Mouse (Mus musculus) embryo, embryonic 11.5 days (tissue): ENCODE measurements around the gene Gm281.
"Not testable (repeated sequence)": the region's sequence is repeated elsewhere in the genome, so short reads cannot be mapped to it uniquely, and the experiment has no call there.

ENCODE experiments used
- DNase-seq: peaks from one replicate; pipeline ENCODE4 v3.0.0-alpha.2; 2012; ENCODE audit warnings: low read depth, low spot score

The Gm281 gene

DNA sequence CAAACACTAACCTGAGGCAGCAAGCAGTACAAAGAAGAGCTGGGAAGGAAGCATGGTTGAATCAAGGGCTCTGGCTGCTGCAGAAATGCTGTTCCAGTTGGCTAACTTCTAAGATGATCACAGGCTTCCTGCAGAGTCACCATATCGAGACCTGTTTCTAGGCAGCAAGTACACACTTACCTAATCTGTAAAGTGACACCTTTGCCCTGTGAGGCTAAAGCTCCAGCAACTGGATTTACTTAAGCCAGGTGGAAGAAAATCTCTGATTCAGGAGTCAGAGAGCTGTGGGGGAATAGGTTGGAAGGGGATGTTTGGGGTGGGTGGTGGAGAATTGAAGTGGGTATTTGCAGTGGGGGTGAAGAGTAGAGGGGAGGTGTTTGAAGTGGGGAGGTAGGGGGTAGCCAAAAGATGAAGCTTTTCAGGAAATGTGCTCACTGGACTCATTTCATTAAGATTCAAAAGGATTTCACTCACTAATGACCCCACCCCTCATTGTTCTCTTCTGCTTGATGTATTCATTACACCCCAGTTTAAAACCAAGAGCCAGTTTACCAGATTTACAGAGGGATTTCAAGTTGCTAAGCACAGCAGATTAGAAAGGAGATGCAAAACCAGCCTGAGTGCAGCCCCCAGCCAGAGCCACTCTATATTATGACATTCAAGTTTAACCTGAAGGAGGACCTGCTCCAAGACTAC lies at the start of gene Gm281:
TSS of gene Gm281 (minus strand) at position 92 of the 696 bp plus-strand sequence.
- DNase-seq: no peak

DNA sequence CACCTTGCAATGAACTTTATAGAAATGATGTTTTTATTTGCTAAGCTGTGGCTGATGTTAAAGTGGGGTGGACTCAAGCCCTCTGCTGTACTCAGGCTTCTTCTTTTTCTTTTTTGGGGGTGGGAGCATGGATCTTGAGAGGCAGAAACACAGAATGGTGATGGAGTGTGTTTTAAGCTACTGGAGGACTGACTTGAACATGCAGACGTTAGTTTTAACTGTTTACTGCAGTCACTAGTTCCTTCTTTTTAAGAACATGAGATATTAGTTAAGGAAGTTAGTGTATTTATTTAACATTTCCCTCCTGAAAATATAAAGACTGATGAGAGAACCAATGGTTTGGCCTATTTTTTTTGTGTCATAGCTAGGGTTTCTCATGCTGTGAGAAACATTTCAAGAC lies 49.2 kb upstream of the Gm281 start:
- DNase-seq: no peak

DNA sequence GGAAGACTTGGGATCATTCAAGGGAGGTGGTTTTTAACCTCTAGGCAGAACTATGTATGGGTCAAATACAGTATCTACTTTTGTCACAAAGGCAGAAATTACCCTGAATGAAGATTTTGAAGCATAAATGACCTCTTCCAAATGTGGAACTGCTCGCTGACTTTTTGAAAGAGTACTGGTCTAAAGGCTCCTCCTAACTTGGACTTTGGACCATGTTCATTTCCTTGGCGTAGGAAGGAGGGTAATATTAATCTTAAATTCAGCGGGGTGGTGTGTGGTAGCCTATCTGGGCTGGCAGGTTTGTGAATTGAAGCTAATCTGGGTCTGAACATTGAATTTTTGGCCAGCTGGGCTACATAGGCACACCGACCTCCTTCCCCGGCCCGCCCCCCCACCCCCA lies 48.2 kb upstream of the Gm281 start:
- DNase-seq: no peak

DNA sequence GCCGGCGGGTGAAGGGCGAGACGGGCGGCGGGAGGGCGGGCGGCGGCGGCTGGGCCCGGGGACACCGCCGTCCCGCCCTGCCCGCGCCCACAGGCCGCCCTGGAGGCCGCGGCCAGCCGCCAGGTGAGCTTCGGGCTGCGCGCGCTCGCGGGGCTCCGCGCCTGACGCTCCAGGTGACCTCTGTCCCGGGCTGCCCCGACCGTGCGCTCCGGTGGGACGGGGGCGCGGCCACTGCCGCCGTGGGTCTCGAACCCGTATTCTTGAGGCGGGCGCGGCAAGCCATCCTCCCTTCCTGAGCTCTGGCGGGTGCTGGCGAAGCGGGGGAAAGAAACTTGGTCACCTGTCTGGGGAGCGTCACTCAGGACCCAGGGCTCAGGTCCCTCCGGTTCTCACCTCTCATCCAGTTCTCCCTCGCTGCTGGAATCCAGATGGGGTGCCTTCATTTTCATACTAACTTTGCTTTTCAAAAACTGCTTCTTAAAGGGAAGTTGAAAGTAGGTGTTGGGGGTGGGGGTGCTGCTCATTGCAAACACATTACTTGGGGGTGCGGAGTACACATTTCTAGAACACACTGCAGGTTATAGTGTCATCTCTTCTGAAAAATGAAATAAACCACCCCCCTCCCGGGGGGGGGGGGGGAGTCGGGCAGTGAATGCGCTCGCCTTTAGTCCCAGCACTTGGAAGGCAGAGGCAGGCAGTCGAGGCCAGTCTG lies 47.3 kb upstream of the Gm281 start, which contains the start of the genes Atxn7 and Thoc7:
TSS of gene Atxn7 (plus strand) at position 40 of the 712 bp plus-strand sequence.
TSS of gene Thoc7 (minus strand) at position 452 of the 712 bp plus-strand sequence.
- DNase-seq: peak; percentile 7

DNA sequence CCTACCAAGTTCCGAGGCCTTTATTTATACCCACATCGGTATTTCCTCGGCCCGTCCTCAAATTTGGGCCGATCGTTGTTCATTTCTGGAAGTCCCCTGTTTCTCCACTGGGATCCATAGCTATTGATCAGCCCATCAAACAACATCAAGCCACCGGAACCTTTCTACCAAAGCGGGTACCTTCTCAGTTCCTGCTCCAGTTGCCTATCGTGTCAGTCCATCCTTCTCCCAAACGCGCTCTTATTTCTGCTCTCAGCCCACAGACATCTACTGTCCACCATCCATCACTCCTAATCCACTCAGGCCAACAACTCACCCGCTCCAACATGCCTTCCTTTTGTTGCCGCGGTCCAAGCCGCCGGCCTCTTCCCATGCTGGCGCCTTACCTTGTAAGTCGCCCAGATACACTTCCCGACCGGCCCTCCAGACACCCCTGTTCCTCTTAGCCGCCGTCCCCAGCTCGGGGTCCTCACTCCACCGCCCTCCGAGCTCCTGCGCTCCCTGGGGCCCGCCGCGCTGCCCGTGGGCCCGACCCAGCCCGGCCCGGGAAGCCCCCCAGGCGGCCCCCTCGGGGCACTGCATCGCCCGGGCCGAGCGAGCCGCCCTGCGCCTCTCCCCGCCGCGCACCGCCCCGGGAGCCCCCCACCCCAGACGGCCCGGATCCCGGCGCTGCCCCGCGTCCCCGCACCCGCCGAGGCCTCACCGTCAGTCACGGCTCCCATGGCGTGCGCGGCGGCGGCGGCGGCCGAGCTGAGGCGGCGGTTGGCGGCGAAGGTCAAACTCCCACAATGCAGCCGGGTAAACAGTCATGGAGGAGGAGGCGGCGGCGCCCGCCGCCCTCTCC lies 46.4 kb upstream of the Gm281 start:
- DNase-seq: peak; percentile 37

DNA sequence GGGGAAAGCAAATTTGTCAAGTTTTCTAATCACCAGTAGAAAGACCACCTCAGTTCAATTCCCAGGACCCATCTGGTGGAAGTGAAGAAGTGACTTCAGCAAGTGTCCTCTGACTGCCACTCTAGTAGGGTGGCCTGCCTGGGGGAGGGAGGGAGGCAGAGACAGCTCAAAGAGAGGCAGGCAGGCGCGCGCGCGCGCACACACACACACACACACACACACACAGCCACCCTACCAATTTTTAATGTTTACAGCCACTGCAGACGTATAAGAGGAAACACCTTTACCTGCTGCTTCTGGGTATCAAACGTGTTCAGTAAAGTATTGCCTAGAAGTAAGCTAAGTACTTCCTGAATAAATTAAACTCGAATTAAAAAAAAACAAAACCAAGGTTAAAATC lies 45.8 kb upstream of the Gm281 start:
- peak; percentile 5 for DNase-seq

DNA sequence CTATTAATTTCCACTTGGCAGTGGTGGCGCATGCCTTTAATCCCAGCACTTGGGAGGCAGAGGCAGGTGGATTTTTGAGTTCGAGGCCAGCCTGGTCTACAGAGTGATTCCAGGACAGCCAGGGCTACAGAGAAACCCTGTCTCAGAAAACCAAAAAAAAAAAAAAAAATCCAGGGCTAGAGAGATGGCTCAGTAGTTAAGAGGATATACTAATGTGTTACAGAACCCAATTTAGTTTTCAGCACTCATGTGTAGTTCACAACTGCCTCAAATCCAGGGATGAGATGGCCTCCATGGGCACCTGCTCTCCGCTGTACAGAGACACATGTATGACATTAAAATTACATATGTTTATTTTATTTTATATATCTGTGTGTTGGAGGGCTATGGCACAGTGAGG lies 37.9 kb upstream of the Gm281 start:
- DNase-seq: not testable (repeated sequence)

DNA sequence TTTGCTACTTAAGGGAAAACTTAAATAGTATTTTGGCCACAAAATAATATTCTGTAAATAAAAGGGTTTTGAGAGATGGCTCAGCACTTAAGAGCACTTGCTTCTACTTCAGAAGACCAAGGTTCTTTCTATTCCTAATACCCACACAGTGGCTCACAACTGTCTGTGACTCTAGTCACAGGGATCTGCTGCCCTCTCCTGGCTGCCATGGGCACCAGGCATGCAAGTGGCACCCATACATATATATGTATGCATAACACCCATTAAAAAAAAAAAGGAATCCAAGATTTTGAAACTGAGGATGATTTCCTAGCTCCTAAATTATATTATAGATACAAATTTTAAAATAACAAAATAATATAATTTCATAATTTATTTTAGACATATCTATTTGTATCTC lies 36.1 kb upstream of the Gm281 start:
- DNase-seq: peak; percentile 17

DNA sequence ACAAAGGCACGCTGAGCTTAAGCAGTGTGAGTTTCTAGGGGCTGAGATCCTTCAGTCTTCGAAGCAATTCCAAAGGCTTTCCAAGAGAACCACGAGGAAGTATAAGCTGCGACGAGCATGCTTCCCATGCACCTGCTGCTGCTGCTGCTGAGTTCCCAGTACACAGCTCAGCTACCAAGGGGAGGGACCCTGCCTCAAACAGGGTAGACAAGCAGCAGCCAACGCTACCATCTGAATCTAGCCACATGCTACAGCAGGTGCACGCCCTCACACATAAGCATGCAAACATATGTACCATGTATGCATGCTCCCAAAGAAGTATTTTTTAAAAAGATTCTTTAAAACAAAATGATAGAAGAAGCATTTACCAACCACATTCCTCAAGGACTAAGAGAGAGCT lies 34.1 kb upstream of the Gm281 start:
- DNase-seq: no peak

DNA sequence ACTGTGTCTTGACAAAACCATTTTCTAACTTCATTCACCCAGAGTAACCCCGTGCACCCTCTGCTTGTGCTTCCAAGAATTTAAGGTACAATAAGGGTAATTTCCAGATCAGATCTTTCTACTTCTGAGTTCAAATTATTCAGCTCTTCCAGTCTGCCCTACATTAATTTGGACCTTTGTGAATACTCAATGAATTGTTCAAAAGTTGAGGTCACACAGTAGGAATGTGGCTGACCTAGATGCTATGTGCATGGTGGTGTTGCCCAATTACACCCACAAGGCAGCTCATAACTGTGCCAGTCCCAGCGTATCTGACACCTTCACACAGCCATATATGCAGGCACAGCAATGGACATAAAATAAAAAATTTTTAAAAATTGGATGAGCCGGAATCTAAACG lies 30.4 kb upstream of the Gm281 start:
- DNase-seq: no peak

DNA sequence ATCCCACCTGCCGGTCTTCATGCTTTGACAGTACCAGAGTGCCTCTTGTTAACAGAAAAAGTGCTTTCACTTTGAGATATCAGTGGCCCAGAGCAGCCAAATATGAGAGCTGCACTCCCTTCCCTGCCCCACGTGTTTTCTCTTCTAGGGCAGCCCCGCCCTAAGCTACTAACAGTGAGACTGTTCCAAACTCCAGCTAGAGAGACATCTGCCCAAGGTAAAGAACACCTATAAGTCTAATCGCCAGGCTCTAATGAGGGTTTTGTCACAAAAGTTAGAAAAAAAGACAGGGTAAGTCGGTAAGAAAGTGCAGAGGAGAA lies 19.7 kb upstream of the Gm281 start:
- DNase-seq: no peak

DNA sequence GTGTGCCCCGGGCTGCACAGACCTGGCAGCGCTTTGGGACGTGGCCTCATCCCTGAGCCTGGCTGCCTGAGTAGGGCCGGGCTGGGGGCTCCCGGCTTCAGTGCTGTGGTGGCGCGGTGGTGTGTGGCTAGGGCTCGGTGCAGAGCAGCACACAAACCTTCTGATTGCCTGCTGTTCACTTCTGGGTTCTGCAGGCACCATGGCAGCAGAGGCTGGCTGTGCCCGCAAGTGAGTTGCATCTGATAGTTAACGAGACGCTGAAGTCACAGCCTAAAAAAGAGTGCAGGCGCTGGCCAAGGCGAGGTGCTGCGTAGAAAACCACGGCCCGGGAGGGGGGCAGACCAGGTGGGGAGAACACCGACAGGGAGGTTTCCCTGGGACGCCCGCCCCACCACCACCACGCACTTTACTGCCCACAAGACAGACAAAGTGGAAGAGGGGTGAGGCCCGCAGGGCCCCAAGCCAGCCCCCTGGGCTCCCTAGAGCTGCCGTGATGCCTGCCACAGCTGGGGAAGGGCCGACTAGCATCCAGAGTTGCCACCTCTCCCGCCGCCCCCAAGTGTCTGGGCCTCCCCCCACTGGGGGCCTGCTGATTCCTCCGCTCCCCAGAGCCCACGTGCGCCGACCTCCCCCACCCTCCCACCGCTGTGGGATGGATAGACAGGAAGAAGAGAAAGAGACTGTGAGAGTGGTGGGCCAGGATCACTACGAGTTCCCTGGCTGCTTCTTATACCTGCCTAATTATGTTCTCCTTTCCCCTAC lies 19.2 kb upstream of the Gm281 start:
- DNase-seq: no peak

DNA sequence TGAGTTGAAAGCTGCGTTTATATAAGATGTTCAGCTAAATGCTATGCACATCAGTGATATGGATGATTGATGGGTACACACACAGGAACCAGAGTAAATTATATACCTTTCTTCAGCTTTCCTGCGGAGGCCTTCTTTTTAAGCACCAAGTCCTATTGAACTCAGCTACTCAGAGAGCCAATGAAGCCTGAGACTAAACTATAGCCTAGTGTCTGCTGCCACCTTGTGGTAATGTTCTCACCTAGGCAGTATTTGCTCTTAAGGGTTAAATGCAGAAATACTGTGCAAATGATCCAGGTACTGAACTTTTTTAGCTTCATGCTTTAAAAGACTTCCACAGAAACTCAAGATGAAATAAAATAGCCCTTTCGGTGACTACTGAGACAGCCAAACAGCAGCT lies 3.4 kb upstream of the Gm281 start:
- peak; percentile 61 for DNase-seq

DNA sequence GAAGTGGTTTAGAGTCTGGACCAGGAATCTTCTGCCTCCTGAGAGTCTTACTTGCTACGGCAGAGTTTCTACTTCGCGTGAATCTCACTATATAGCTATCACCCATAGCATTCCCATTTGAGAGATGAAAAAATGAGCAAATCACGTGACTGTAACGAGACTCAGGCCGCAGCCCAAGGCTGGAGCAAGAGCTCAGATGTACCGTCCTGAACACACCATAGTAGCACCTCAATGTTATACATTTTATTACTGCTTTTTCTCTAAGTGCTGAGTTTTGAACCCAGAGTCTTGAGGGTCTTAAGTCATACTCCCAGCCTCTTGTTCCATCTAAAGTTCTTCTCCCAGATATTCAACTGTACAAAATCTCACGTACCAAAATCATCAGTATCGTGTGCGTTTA lies 2.9 kb upstream of the Gm281 start:
- no peak for DNase-seq

DNA sequence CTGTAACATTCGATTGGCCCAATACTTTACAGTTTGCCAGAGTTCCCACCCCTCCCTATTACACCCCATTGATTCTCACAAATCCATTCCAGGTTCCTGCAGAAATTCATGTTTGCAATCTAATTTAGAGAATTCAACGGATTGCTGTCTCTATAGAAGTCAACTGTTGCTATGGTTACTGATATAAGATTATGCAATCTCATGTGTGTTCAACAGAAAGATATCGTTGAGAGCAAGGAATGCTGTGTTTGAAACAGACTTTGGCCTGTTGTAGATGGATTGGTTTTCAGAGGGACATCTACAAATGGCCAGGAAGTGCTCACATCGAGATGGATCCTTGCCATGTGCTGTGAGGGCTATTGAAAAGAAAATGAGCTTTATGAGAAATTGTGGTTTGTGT lies 929 bp upstream of the Gm281 start:
- no peak for DNase-seq

DNA sequence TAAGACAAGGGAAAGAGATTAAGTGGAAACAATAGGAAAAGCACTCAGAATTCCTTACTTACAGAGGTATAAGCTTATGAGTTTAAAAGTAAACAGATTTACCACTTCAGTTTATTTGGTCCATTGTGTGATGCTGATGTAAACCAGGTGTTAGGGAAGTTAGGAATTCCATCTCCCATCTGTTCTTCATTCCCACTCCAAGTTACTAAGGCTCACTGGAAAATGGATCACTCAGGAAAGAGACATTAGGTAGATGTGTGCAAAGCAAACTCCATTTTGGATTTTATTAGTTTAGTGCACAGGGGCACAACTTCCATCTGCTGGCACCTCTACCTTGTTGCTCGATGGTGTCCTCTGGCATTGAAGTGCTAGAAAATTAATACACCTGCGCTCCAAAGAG lies 4.1 kb downstream of the Gm281 start:
- DNase-seq: no peak

DNA sequence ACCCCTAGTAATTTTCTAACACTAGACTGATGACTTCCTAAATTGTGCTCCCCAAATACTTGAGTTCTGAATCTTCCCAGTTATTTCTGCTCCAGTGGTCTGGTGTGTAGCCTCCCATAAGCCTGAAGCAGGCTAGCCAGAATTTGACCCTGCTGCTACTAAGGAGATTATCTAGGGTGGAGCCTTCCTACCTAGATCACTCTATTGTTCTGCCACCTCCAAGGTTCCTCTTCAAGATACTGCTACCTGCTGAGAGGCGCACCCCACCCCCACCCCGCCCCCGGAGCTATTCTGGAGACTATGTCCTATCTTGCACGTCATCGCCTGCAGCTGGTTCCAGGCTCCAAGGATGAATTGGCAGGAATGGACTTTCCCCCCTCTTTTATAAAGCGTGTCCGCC lies 7.1 kb downstream of the Gm281 start:
- DNase-seq: no peak

DNA sequence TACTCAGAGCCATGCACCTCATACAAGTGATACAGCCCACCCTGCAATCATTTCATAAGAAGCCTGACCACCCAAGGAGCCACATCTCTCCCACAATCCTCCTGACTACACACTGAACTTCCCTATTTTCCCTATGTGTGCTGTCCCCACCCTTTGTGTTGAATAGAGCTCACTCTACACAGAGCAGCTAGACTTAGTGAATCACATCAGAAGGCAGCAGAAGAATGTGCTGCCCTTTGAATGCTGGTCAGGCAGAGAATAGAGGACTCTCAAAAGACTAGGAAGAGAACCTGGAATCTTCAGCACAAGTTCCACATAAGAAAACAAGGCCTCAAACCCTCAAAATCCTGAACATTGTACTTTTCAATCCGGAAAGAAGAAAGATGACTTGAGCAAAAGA lies 7.8 kb downstream of the Gm281 start:
- no peak for DNase-seq

DNA sequence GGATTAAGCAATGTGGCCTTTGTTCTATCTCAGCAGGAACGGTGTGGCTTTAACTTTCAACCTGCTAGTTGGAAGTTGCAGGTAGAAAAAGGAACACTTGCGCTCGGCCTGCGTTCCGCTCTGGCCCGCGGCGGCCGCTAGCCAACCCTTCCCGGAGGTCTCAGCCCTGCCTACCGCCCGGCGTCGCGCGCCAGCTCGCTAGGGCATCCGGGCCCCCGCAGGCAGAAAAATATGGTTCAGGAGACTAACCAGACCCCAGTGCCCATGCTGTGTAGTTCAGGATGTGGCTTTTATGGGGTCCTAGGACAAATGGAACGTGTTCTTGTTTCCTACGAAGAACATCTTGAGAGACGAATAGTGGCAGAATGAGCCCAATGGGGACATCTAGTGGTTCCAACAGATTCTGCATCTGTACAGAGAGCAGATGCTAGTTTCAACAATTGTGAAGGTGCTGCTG lies 12.6 kb downstream of the Gm281 start:
- peak; percentile 69 for DNase-seq

DNA sequence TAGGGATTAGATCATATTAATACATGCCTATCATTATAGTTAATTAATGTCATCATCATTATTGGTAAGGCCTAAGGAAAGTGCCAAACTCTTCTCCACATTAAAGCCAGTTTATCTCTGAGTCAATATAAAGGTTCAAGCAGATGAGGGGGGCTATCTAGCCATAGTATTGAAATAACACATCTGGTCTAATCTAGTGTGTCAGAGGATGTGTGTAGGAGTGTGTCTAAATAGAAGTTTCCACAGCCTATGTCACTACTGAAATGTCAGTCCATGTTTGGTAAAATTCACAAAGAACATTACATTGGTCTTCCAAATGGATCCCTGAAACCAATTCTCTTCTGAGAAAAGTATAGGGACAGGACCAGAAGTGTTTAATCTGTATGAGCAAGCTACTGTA lies 19.1 kb downstream of the Gm281 start:
- no peak for DNase-seq

DNA sequence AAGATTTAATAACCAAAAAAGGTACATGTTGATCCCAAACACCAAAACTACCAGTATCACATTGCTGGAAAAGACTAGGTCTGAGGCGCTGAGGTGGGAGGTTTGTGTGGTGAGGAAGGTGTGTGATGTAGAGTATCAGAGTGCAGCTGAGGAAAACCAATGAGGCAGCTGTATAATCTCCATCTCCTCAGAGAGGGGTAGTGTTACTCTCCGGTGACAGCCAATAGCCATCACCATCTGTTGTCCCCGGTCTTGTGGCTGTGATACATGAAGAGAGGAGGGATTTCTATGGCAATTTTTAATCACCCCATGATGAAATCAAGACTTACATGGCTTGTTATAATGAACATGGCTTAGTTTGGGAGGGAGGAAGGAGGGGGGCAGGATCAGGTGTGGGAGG lies 20.5 kb downstream of the Gm281 start:
- no peak for DNase-seq

DNA sequence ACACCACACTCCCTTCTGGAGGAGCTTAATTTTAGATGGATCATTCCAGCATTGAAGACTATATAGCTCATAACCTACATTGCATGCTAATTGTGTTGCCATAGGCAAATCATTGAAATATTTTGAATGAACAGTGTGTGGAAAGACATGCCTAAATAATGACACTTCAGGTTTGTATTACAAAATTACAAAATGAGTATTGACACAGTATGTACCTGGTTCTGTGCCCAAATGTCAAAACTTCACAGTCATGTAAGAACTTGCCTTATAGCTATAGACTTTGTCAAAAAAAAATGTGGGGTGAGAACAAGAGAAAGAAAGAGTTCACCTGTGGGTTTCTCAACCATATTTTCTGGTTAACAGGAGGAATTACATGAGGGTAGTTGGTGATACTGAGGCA lies 52.9 kb downstream of the Gm281 start:
- no peak for DNase-seq
